8 mouse cellular contexts compared by ENCODE assay signal in genomic region chr4:49844274-49844827, GRCm38 (mm10). TPM values are rescaled to one million over a fixed set of nuclear protein-coding genes. Genes with fewer than 3 reads are reported as not detected.
A peak's percentile ranks its signal among the peaks of the same experiment; 100 is the strongest.
DNase-seq lines count a peak whose midpoint lies in the region; ATAC-seq and TF ChIP-seq lines count a peak whose summit lies in the region.

No protein-coding gene starts in this region.

- WGBS in heart, embryonic 13.5 days: 2% methylated on average over 33 of the region's 33 CpGs
- 5% methylated on average over 33 of the region's 33 CpGs for WGBS in liver, embryonic 13.5 days (ENCODE audit: insufficient replicate concordance)
- 3% methylated on average over 33 of the region's 33 CpGs for WGBS in stomach, postnatal 0 days

- H3K9me3 ChIP-seq in heart, embryonic 13.5 days: no peaks in the 10 kb centered on the region
- H3K9me3 ChIP-seq in liver, embryonic 13.5 days (replicated peaks): no peaks in the 10 kb centered on the region
- H3K9me3 ChIP-seq in stomach, postnatal 0 days (ENCODE audit: control insufficient read depth, low read length): no peaks in the 10 kb centered on the region

- H3K27me3 ChIP-seq in heart, embryonic 13.5 days (replicated peaks): peaks cover 37% of the 10 kb centered on the region
- peaks cover 48% of the 10 kb centered on the region for H3K27me3 ChIP-seq in liver, embryonic 13.5 days
- peaks cover 4% of the 10 kb centered on the region; the same call in 1 of the 2 replicates for H3K27me3 ChIP-seq in stomach, postnatal 0 days (ENCODE audit: control insufficient read depth, insufficient read depth, low read length)

- peaks cover 15% of the 10 kb centered on the region for H3K4me1 ChIP-seq in heart, embryonic 13.5 days
- no peaks in the 10 kb centered on the region for H3K4me1 ChIP-seq in liver, embryonic 13.5 days (replicated peaks)
- H3K4me1 ChIP-seq in stomach, postnatal 0 days (replicated peaks; ENCODE audit: control insufficient read depth, insufficient read depth): no peaks in the 10 kb centered on the region

- intact Hi-C loops in heart, postnatal 10 days (cut with DNase I): no loop called here

- no peaks in the 10 kb centered on the region for H3K36me3 ChIP-seq in heart, embryonic 13.5 days
- no peaks in the 10 kb centered on the region for H3K36me3 ChIP-seq in liver, embryonic 13.5 days
- H3K36me3 ChIP-seq in stomach, postnatal 0 days (ENCODE audit: control insufficient read depth, insufficient read depth, low read length): no peaks in the 10 kb centered on the region

- peak overlapping the region; percentile 59 for H3K4me3 ChIP-seq in heart, embryonic 13.5 days
- H3K4me3 ChIP-seq in liver, embryonic 13.5 days (replicated peaks): peak overlapping the region; percentile 37; the same call in 1 of the 2 replicates
- peak overlapping the region; percentile 48 for H3K4me3 ChIP-seq in stomach, postnatal 0 days (ENCODE audit: low read depth, low read length)

- ATAC-seq in heart, embryonic 13.5 days (ENCODE audit: extremely low read depth, insufficient number of reproducible peaks, low FRiP score, low TSS enrichment): 0 out of 2 replicates have a peak, but pooled peaks have one; percentile 17
- no peak for ATAC-seq in liver, embryonic 13.5 days (ENCODE audit: low read depth)
- no peak for ATAC-seq in stomach, postnatal 0 days (ENCODE audit: low FRiP score, low TSS enrichment)

- H3K9ac ChIP-seq in heart, embryonic 13.5 days: peak overlapping the region; percentile 71; the same call in 1 of the 2 replicates
- no peak overlapping the region for H3K9ac ChIP-seq in liver, embryonic 13.5 days
- no peak overlapping the region for H3K9ac ChIP-seq in stomach, postnatal 0 days (ENCODE audit: low read length)

- TF ChIP-seq EP300 in stomach, postnatal 0 days (optimal IDR thresholded peaks at IDR 0.05): no peak

- TF ChIP-seq CTCF in stomach, postnatal 0 days (IDR thresholded peaks at IDR 0.05; ENCODE audit: low read depth): no peak

- no peak overlapping the region for H3K27ac ChIP-seq in heart, embryonic 13.5 days (replicated peaks)
- no peak overlapping the region for H3K27ac ChIP-seq in liver, embryonic 13.5 days
- H3K27ac ChIP-seq in stomach, postnatal 0 days (replicated peaks): no peak overlapping the region

- no peak for DNase-seq in heart, postnatal 10 days
- DNase-seq in Muller cell, postnatal 12 days (ENCODE audit: inconsistent ontology term): peak; percentile 5
- peak; percentile 9 to 18 for DNase-seq in frontal cortex, postnatal 14 days (ENCODE audit: low spot score in 2 of 2)
- DNase-seq in liver, embryonic 13.5 days: no peak
- no peak for DNase-seq in stomach, postnatal 0 days (ENCODE audit: low spot score)
- no peak for DNase-seq in thymus, postnatal 36 days
- DNase-seq in gastrocnemius, adult 8-10 months (ENCODE audit: low spot score in 2 of 2): no peak

- H3K4me2 ChIP-seq in heart, embryonic 13.5 days: peak overlapping the region; percentile 96
- H3K4me2 ChIP-seq in liver, embryonic 13.5 days: peak overlapping the region; percentile 51
- H3K4me2 ChIP-seq in stomach, postnatal 0 days (replicated peaks; ENCODE audit: low read depth): peak overlapping the region; percentile 80

RNA-seq across cellular contexts. Expression of gene Grin3a, which starts 1.2 kb away (rescaled TPM):
- 0.53 and 0.55 TPM in 2 replicates for polyA plus RNA-seq in heart, embryonic 13.5 days (2015; fragmentation: Nextera tagmentation; extraction: Ambion mirVana)
- total RNA-seq in heart, postnatal 10 days (2021): under 1 TPM; 0.15 to 0.38 TPM
- 0.03 and 0.05 TPM in 2 replicates for polyA plus RNA-seq in liver, embryonic 13.5 days (2015; fragmentation: Nextera tagmentation; extraction: Ambion mirVana)
- polyA plus RNA-seq in stomach, postnatal 0 days (2015; fragmentation: Nextera tagmentation; extraction: Ambion mirVana): 0.46 and 0.65 TPM in 2 replicates
- total RNA-seq in gastrocnemius, adult 8-10 months (2022): not detected

Comparison
In these comparisons a context has a peak if more than half of its experiments do, and no peak if none do; other contexts are left out.
1. DNase-seq: peak in Muller cell, postnatal 12 days (single experiment) and frontal cortex, postnatal 14 days (2 of 2); none in heart, postnatal 10 days (0 of 2), liver, embryonic 13.5 days (single experiment), stomach, postnatal 0 days (single experiment), thymus, postnatal 36 days (0 of 2) and gastrocnemius, adult 8-10 months (0 of 2).
2. Peak in every context shown above with its lines, with median percentiles within 50 percentile points of each other: H3K4me2 ChIP-seq and H3K4me3 ChIP-seq.